Mouse (Mus musculus): ENCODE data around the gene Cnksr1.

Gene Cnksr1

GRCm38 (mm10) chr4:134186268-134186667 lies 51.9 kb downstream of the Cnksr1 start:
- DNase-seq: no peak

DNA sequence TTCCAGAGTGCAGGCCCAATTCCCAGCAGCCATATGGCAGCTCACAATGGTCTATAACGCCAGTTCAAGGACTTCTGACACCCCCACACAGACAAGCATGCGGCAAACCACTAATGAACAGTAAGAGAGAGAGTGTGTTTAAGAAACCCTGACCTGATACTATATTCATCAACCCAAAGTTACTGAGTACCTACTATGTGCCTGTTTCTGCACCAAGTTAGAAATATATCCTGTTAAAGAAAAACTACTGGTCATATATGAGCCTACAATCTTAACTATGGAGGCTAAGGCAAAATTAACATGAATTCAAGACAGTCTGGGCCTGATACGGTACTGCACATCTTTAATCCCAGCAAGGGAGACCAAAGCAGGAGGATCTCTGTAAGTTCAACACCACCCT lies 52.6 kb downstream of the Cnksr1 start:
- no peak for DNase-seq

DNA sequence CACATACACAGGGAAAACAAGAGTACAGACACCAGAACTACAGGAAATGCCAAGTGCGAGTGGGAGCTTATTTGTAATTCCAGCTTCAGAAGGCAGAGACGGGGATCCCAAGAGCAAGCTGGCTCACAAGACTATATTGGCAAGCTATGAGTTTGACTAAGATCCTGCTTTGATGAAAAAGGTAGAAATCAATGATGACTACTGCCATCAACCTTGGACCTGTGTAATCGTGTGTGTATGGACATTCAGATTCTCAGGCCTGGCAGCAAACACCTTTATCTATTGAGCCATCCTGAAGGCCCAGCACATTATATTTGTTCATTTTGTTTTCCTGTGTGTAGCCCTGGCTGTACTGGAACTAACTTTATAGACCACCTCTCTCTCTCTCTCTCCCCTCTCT lies 54.5 kb downstream of the Cnksr1 start:
- no peak for DNase-seq

GRCm38 (mm10) chr4:134181825-134182224 lies 56.4 kb downstream of the Cnksr1 start:
- DNase-seq: no peak

GRCm38 (mm10) chr4:134181112-134181511 lies 57.1 kb downstream of the Cnksr1 start:
- DNase-seq: no peak
